Mouse (Mus musculus) naive thymus-derived CD4-positive, alpha-beta T cell, adult 2 months (primary cell): Measurements from ENCODE around the gene Fam163b.

Source experiments
- DNase-seq: peaks from one replicate; pipeline ENCODE4 v3.0.0-alpha.2; 2011; ENCODE audit warnings: low read depth

Gene Fam163b

DNA sequence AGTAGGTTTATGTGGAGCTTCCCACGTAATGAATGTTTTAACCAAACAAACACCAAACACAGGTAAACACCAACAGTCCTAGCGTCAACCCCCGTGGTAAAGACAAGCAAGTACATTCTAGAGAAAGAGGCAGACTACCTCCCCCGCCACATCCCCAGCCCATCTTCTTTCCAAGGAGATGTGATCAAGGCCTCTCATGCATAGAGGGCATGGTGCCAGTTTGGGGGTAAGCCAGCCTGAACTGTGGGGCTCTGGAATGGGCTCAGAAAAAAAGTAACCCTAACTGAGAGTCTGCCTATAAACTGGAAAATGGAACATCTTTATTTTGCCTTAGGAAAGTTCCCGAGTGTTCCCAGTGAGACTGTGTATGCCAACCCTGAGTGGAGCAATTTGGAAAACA lies 6.4 kb downstream of the Fam163b start:
- DNase-seq = no peak

DNA sequence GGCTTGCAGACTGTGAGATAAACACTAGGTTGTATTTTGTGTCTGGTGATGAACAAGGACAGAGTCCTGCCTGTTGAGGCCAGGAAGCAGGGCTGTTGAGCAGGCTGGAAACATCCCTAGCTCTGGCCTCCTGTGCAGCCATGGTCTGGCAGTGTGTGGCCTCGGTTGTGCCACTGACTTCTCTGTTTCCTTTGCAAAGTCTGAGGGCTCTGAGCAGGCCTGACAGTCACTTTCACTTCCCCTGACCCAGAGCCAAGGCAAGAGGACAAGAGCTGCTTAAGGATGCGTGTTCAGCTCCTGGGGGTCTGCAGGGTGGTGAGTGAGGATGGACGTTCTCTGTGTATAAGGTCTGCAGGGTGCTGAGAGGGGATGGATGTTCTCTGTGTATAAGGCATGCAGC lies 13.3 kb downstream of the Fam163b start:
- DNase-seq = no peak

DNA sequence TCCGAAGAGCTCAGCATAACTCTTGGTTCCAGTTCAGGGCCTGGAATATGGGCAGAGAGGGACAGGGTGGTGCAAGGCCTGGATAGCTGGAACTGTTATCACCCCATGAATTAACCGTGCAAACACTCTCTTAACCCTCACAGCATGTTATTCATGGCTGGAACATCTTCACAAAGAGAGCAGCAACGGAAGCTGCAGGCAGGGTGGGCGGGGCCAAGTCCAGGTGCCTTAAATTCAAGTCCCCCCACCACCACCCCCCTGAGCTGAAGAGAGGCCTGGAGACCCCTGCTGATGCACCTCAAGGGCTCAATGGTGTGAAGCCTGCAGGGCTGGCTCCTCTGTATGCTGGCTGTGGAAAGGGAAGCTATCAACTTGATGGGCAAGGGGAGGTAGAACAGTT lies 15.8 kb downstream of the Fam163b start:
- DNase-seq = no peak

DNA sequence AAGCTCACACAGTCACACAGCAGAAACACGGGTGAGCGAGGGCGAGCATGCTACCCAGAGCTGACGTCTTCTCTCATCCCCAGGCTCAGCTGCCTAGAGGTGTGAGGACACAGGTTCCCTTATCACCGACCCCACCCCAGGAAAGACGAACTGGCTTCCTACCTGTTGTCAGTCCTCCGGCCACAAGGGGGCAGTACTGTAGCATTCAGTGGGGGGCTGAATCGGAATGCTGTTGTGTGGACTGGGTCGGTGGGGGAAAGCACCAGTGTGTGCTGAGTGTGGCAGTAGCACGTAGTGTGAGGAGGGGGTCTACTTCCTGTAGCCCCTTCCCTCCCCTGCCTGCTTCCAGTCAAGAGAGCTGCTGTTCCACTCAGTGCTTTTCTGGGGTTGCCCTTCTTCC lies 16.3 kb downstream of the Fam163b start:
- peak; percentile 86 for DNase-seq

DNA sequence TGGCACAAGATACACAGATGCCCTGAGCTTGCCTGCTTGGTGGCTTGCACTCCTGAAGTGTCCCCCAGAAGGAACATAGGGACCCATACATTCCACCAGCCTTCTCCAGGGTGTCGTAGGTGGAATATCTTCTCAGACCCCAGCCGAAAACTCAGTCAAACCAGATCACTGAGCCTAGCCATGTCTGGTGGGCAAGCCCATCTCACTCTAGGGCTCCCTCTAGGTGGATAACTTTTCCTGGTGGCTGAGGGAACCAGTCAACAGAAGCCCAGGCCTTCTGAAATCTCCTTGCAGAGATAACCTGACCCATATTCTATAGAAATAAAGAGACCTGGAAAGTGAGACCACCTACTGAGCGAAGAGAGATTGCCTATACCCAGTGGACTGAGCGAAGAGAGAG lies 19.2 kb downstream of the Fam163b start:
- no peak for DNase-seq

DNA sequence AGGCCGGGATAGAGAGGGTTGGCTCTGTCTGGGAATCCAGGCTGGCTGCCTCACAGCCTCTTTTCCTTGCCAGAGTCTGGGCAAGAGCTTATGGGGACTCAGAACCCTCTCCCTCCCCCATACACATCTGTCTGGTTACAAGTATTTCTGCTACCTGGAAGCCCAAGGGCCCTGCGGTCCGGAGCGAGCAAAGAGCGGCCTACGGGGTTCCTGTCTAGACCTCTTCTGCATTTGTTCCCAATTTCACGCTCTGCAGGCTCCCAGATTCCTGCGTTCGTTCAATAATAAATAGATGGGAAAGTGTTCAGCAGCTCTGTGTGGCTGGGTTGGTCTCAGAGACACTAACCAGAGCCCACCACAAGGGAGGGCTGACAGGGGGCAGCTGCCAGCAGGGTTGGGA lies 19.7 kb downstream of the Fam163b start:
- DNase-seq = peak; percentile 28

DNA sequence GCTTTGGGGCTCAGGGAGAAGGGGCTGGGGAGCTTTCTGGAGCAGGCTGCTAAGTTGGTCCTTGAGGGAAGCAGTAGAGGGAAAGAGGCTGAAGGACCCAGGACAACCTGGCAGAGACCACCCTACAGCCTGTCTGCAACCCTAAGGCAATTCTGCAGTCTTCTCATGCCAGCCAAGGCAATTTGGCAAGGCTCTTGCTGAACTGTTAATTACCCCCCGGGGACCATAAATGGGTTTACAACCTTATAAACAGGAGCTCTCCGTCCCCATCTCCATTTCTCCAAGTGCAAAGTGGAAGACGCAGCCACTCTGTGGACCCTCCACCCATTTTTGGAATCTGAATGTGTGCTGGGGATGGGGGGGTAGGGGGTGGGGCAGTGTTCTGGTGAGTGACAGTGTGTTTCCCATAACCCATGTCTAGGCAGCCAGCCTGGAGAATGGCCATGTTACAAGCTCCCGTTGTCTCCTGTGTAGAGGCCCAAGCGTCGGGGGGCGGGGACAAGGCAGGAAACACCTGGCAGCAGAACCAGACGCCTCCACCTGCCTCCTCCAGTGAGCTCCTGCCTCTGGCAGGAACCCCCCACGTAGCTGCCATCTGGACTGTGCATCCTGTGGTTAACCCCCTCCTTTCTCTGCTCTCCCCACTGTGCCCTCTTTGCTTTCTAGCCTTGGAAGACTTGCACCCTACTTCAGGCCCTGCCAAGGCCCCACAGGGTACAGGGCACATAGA lies 20.5 kb downstream of the Fam163b start:
- DNase-seq = peak; percentile 82

DNA sequence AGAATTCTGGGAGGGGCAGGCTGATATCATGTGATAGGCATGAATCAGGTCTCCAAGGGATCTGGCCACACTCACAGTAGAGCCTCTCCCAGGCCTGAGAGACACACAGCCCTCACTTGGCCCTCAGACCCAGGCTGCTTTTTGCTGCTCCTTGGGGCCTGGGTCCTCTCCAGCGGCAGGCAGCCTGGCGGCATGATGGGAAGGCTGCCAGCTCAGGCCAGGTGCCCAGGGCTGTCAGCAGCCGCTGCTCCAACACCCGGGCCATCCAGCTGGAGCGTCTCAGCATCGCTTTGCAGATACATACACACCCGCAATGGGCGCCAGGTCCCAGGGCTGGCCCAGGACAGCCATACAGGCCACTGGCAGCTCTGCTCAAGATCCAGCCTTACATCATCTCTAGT lies 22.1 kb downstream of the Fam163b start:
- no peak for DNase-seq

DNA sequence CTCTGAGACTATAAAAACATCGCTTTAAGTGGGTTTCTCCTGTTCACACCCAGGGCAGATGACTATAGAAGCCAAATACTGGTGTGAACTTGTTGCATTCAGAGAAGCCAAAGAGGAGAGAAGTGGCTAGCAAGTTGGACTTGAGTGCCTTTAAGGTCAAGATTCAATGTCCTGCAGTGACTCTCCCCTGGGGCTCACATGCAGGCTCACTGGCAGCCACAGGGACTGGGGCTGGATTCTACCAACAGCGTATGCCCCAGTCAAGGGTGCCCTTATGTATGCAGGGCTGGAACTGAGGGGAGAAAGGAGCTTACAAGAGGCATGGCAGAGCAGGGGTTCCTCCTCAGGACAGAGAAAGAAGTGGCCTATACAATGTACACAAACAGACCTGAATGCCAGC lies 22.5 kb downstream of the Fam163b start:
- DNase-seq = no peak

DNA sequence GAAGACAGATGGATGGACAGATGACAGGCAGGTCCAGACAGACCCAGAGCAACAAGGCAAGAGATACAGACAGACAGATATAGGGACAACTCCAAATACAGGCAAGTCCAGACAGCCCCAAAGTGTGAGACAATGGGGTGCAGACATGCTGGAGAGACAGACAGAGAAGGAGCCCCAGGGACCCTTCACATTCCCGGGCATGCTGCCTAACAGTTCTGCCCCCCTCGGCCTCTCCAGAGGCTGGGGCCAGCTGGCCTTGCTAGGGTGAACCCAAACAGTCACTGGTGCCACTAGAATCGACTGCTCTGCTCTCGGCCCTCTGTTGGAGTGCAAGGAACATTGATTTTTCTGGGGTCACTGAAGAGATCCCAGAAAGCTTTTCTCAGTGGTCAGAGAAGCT lies 23.8 kb downstream of the Fam163b start:
- no peak for DNase-seq

DNA sequence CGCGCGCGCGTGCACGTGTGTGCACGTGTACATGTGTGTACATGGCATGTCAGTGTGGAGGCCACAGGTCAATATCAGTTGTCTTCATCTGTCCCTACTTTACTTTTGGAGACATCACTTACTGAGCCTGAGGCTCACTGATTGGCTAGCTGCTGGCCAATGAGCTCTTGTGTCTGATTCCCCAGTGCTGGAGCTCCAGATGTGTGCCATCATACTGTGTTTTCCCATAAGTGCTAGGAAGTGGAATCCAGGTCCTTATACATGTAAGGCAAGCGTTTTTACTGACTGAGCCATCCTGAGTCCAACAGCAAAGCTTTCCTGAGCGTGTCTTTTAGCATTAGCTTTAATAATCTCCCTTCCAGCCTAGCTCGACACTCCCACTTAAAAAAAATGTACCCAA lies 28.1 kb downstream of the Fam163b start:
- DNase-seq = no peak

DNA sequence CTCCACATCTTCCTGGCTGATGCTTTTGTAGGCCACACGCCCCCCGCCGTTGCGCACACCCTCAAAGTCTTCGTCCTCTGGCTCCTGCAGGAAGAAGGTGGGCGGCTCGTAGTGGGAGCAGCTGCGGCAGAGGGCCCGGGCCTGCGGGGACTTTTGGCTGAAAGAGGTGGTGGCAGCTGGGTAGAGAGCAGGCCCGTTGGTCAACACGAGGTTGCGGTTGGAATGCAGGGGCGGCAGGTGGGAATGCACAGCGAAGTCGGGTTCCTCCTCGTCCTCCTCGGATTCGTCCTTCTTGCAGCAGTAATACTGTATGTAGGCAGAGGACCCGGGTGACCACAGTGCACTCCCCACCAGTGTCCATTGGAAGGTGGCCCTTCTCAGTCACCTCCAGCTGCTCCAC lies 29.7 kb downstream of the Fam163b start:
- DNase-seq = no peak

DNA sequence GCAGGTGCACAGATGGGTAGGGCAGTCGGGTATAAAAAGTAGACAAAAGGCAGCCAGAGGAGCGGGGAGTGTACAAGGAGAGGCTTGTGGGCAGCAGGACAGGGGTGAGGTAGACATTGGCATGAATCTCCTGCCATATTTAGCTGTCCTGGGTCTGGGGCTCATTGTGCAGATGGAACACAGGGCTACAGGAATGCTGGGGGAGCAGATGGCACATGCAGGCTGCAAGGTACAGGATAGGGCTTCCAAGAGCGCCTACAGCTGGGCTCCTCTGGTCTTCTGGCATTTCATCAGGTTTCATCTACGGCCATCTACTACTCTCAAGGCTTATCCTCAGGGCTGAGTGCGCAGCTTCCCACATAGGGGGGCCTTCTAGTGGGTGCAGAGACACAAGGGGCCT lies 33.2 kb downstream of the Fam163b start:
- DNase-seq = no peak

DNA sequence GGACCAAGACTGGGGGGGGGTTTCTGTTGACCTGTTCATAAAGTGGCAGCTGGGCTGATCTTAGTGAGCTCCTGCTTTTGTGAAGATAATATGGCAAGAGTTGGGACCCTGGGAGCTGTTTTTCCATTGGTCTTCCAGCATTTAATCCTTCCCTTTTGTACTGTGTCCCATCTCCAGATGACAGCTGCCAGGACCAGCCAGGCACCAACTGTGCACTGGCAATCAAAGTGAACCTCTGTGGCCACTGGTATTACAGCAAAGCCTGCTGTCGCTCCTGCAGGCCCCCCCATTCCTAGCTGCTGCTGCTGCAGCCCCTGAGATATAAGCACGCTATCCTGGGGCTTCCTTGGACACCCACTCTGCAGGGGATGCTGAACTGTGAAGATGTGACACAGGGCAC lies 34.1 kb downstream of the Fam163b start:
- DNase-seq = no peak

DNA sequence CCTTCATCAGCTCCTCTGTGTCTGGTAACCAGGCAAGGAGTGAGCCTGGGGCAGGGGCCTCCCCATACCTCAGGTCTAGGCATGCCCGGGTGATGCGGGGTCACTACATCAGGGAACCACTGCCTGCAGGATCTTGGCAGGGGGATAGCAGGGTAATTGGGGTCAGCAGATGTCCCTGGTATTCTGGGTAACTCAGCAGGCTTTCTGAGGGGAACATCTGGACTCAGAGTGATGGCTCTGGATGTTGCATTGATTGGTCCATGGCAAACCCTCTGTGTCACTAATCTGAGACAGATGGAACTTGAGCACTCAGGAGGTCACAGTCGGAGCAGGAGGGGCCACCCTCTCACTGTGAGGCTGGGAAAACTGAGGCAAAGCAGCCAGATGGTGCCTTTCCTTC lies 35.5 kb downstream of the Fam163b start:
- no peak for DNase-seq

DNA sequence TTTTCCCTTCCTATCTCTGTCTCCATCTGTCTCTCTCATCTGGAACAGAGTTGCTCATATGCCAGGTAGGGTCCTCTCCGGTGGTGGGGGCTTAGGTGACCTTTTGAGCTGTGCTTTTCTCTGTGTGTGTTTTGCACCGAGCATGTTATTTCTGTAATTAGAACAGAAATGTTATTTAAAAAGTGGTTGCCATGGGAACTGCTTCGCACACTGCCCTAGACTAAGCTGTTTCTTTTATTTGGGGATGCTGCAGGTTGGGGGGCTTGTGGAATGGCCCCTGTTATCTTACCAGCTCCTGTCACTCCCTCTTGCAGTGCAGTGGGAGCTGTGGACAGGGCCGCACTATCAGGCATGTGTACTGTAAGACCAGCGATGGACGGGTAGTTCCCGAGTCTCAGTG lies 38.7 kb downstream of the Fam163b start:
- no peak for DNase-seq

DNA sequence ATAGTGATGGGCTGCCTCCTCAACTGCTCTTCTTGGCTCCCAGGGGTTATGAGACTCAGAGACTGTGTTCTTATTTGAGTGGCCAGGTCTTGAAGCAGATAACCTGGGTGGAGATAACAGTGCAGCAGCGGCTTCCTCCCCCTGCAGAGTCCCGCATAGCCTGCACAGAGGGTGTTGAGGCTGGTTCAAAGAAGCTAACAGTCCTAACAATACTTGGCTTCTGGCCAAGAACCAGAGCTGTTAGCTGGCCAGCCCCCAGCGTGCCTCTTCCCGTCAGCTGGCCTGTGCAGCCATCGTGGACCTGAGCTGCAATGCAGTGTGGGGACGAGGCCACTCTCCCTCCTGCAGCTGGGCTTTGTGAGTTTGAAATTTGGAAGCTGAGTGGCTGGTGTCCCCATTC lies 44.5 kb downstream of the Fam163b start:
- DNase-seq = no peak

DNA sequence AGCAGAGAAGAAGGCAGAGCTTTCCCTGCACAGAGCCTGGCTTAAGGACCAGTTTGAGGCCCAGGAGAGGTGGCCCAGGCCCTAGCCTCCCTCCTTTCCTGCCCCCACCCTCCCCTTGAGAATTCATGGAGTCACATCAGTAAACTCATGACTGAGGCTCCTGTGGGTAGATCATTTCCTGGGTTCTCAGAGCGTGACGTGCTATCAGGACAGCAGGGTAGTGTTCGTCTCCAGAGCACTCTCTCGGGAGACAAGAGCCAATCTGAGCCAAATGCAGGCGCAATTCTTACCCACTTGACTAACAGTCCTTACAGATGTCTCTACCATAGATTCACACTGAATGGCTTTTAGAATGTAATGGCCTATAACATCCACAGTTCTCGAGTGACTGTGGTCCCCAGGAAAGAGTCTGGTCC lies 45.0 kb downstream of the Fam163b start:
- DNase-seq = no peak

DNA sequence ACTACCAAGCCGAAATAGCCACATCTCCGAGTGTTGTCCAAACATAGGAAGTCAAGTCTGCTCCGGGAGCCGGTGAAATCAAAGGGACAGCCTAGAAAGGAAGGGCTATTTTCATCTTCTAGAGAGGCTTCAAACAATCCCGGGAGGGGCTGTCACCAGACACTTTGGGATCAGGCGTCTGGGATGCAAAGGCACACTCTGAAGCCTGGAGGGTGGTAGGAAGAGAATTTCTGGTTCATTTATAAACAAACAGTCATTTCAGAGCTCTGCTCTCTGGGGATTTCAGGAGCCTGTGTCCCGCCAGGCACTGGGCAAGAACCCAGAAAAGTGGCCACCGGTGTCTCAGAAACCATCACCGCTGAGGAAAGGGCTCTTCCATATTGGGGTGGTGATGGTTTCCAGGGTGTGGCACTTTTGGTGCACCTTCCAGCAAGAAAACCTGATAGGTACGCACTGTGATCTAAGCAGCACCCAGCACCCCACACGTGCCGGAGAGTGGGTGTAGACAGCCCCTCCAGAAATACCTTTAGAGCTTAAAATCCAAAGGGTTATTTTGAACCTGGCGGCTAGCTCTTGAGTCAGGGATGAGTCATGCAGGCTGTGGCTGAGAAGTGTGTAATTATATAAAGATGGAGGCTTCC lies 45.8 kb downstream of the Fam163b start:
- DNase-seq = no peak

DNA sequence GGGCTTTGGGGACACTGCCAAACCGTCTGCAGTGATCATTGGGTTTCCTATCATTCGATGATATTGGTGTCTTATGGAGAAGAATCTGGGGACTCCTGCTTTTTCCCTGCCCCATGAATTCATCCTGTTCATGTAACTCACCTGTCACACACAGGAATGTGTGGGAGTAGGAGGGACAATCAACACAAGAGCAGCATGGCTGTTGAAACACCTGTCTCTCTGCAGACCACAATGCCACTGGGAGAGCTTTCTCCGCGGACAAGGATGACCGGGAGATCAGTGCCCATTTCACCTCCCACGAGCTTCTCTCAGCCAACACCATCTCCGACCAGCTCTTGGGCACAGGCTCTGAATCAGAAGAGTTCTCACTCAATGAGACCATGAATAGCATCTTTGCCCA lies 47.1 kb downstream of the Fam163b start:
- DNase-seq = no peak

DNA sequence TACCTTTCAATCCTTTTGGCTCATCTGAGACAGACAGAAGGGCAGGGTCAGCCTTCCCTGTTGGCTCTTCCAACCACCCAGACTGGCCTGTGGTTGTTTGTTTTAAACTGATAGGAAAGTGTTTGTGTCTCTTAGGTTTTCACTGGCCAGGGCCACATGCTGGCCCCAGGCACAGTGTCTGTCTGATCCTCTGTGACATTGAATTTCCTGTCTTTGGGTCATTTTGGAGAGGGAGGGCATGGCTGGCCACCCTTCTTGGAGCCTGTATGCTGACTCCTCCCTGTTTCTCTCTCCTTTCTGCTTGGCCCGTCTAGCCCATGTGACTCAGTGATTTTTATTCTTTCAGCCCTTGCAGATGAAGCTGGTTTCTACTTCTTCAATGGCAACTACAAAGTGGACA lies 53.1 kb downstream of the Fam163b start:
- DNase-seq = no peak

DNA sequence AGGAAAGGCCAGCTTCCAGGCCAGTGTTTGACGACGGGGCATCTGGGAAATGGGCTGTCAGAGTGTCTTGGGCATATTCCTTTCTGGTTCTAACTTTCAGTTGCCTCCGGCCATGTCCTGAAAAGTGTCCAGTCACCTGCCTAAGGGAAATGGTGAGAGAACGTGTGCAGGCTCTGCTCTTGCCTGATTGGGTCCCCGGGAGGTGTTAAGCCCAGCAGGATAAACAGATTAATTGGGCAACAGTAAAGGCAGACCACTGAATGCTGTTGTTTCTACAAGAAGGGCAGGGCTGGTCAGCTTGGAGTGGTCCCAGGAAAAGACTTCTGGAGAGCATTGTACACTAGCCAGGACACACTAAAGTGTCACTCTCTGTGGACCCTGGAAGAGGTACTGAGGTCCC lies 53.6 kb downstream of the Fam163b start:
- no peak for DNase-seq

DNA sequence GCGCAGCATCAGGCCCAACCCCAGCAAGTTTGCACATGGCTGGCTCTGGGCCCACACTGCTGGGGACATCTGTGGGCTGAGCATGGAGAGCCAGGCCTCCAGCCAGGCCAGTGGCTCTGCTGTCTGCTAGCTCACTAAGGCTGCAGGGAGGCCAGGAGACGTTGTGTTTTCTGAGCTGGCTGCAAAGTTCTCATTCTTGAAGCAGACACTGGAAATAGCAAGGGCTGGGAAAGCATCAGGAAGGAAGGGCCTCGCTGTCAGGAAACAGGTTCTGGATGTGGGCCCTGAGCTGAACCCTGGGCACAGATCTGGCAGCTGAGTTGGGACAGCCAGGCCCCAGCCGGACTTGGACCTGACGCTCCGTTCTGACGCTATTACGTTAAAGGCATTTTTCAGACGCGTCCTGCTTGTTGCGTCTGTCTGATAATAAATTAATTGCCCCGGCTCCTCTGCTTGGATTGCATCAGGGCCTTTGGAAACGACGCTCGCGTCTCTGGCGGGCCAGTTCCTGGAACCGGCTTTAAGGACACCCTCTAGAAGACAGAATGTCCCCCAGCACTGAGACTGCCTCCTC lies 54.1 kb downstream of the Fam163b start:
- DNase-seq = no peak

DNA sequence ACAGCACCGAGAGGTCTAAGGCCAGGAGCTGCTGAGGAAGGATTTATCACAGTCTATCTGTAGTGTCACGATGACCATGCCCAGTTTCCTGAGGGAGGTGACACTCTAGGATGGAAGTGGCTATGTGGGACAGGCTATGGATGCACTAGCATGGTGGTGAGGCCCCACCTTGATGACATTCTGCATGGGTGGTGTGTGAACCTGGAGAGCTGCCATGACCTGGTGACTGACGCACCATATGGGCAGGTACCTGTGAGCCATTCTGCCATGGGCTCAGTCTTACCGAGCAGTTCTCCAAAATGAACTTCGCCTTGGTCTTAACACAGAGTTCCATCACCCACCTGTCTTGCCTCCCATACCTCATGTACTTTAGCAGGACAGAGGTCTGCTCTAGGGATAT lies 54.7 kb downstream of the Fam163b start:
- DNase-seq = no peak
